Mouse (Mus musculus): ENCODE data around the gene 1700010B08Rik. TPM values are rescaled to one million over a fixed set of nuclear protein-coding genes. Genes with fewer than 3 reads are reported as not detected.
A peak's percentile ranks its signal among the peaks of the same experiment; 100 is the strongest.

Gene 1700010B08Rik
- total and polyA plus RNA-seq, 3 experiments, result not detected

GRCm38 (mm10) chr2:173722251-173722857 lies 3.1 kb downstream of the 1700010B08Rik start:
- DNase-seq, result no peak

GRCm38 (mm10) chr2:173724382-173724781 lies 5.2 kb downstream of the 1700010B08Rik start:
- DNase-seq, result no peak

GRCm38 (mm10) chr2:173724940-173725807 lies 6.0 kb downstream of the 1700010B08Rik start:
- DNase-seq, result peak; percentile 39

GRCm38 (mm10) chr2:173725819-173726218 lies 6.6 kb downstream of the 1700010B08Rik start:
- DNase-seq, result no peak

GRCm38 (mm10) chr2:173730444-173730966 lies 11.3 kb downstream of the 1700010B08Rik start:
- DNase-seq, result no peak

DNA sequence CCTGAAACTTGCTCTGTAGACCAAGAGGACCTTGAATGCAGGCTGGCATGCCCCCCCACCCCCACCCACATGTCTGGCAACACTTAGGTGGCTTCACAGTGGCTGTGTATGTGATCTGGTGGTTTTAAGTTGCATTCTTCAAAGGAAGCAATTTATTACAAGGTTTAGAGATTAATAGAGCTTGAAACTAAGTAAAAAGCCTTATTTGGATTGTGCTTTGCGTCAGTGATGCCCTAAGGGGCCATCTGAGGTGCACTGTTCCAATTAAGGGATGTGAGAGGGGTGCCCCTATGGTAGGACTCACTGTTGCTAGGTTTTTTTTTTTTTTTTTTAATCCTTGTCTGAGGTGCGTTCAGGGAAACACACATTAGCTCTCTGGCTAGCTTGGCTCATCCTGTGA lies 15.2 kb downstream of the 1700010B08Rik start:
- DNase-seq, result no peak

- DNase-seq, result peak; percentile 99
Observed at GRCm38 (mm10) chr2:173737222-173737989, 18.2 kb downstream of the 1700010B08Rik start, which contains the start of gene Vapb. TSS of gene Vapb (plus strand) at chr2:173737511.

GRCm38 (mm10) chr2:173738232-173738631 lies 19.0 kb downstream of the 1700010B08Rik start:
- no peak for DNase-seq

DNA sequence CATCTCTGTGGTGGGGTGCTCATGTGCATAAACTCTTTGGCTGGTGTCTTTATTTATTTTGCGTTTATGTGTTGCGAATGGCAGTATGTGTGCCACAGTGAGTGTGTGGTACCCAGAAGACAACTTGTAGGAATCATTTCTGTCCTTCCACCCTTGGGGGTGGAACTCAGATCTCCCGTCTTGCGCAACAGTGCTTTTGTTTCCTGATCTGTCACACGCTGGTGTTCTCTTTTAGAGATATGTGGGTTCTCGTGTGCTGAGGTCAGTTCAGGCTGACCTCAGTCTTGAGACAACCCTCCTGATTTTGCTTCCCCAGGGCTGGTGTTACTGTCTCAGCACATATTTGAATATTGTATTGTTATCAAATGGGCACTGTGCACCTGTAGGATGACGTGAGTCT lies 19.9 kb downstream of the 1700010B08Rik start:
- no peak for DNase-seq

GRCm38 (mm10) chr2:173742090-173742489 lies 22.9 kb downstream of the 1700010B08Rik start:
- no peak for DNase-seq

GRCm38 (mm10) chr2:173742744-173743143 lies 23.5 kb downstream of the 1700010B08Rik start:
- DNase-seq, result peak; percentile 53

DNA sequence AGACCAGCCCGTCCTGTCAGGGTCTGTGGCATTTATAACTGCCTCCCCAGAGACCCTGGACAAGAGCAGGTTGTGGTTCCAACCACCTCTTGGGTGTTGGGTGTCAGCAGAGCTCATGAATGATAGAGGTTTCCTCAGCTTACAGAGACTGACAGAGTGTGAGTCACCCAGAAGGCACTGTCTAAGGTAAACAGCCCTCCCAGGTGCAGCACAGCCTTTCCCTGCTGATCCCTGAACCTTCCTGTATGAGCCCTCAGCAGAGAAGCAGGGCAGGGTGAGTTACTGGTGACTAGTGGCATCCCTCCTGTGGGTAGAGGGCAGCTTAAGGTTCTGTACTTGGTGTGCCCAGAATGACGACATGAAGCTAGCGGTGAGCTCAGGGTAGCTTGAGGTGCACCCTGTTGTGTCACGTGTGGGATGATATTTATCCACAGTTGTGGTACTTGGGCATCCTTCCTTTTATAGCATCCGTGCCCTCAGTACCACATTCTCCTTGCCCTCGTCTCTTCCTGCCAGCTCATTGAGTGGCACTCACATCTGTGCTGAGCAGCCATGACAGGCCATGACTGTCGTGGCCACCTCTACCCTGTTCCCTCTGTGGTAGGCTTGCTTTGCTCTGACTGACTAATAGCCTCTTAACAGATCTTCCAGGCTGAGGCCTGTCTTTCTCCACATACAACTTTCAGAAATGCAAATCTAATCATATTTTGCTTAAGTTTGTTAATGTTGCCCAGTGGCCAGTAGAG lies 25.0 kb downstream of the 1700010B08Rik start:
- no peak for DNase-seq

GRCm38 (mm10) chr2:173748961-173749659 lies 29.9 kb downstream of the 1700010B08Rik start:
- DNase-seq, result no peak

GRCm38 (mm10) chr2:173755433-173756144 lies 36.4 kb downstream of the 1700010B08Rik start:
- DNase-seq, result no peak

GRCm38 (mm10) chr2:173757624-173758155 lies 38.5 kb downstream of the 1700010B08Rik start:
- no peak for DNase-seq

GRCm38 (mm10) chr2:173760607-173761006 lies 41.4 kb downstream of the 1700010B08Rik start:
- no peak for DNase-seq

- DNase-seq, result no peak
Observed at GRCm38 (mm10) chr2:173764629-173765028, 45.4 kb downstream of the 1700010B08Rik start.

GRCm38 (mm10) chr2:173767959-173768595 lies 48.9 kb downstream of the 1700010B08Rik start:
- DNase-seq, result no peak

DNA sequence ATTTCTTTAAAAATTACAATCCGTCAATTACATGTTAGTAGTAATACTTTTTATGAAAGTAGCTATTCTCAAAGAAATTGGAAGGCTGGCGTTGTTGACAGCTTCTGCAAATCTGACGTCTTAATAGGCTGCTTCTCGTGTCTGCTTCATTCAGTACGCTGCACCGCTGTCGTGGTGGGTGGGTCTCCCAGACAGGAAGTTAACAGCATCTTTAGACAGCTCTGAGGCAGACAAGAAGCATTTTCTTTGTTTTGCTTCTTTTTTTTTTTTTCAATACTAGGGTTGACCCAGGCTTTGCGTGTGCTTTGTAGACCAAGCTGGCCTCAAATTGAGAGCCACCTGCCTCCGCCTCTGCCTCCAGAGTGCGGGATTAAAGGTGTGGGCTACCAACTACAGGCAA lies 50.0 kb downstream of the 1700010B08Rik start:
- DNase-seq, result no peak

Data from adrenal gland, adult 2 months (tissue).